Mouse (Mus musculus): ENCODE results near the gene Mertk. TPM values are rescaled to one million over a fixed set of nuclear protein-coding genes. Genes with fewer than 3 reads are reported as not detected.

Gene Mertk
- polyA plus RNA-seq, 1 experiment from 2014 or later, result 0.62 TPM

GRCm38 (mm10) chr2:128713548-128714003, 14.8 kb downstream of the Mertk start:
- ATAC-seq (no peak), DNase-seq (ENCODE audit: low spot score) (peak; percentile 65)
- no peak overlapping the region for H3K4me2 ChIP-seq (ENCODE audit: low read length)
- WGBS, result 46% methylated on average over 5 of the region's 5 CpGs
- no peak overlapping the region for H3K9ac ChIP-seq (ENCODE audit: low read length)
- H3K27me3 ChIP-seq (replicated peaks; ENCODE audit: control insufficient read depth, insufficient read depth, low read length), result no peaks in the 10 kb centered on the region
- H3K27ac ChIP-seq (ENCODE audit: low read depth, low read length), result no peak overlapping the region
- H3K4me1 ChIP-seq (ENCODE audit: control insufficient read depth, insufficient read depth, low read length), result peaks cover 6% of the 10 kb centered on the region; the same call in 1 of the 2 replicates
- no peaks in the 10 kb centered on the region for H3K36me3 ChIP-seq (ENCODE audit: control insufficient read depth, insufficient read depth, low read length)
- no peak overlapping the region for H3K4me3 ChIP-seq (ENCODE audit: low read depth, low read length)
- H3K9me3 ChIP-seq (replicated peaks; ENCODE audit: control insufficient read depth, low read length), result no peaks in the 10 kb centered on the region

- DNase-seq (ENCODE audit: low spot score), result no peak
- no peak for ATAC-seq
These were observed 16.0 kb downstream of the Mertk start for GRCm38 (mm10) chr2:128714724-128715241.

GRCm38 (mm10) chr2:128715979-128716378, 17.2 kb downstream of the Mertk start:
- ATAC-seq, result no peak
- Histone ChIP-seq H3K27me3 (replicated peaks; ENCODE audit: control insufficient read depth, insufficient read depth, low read length) (no peaks in the 10 kb centered on the region), H3K9me3 (replicated peaks; ENCODE audit: control insufficient read depth, low read length) (no peaks in the 10 kb centered on the region), H3K9ac (ENCODE audit: low read length) (no peak overlapping the region), H3K36me3 (ENCODE audit: control insufficient read depth, insufficient read depth, low read length) (no peaks in the 10 kb centered on the region), H3K27ac (ENCODE audit: low read depth, low read length) (no peak overlapping the region), H3K4me1 (ENCODE audit: control insufficient read depth, insufficient read depth, low read length) (peaks cover 6% of the 10 kb centered on the region; the same call in 1 of the 2 replicates), H3K4me2 (ENCODE audit: low read length) (no peak overlapping the region), H3K4me3 (ENCODE audit: low read depth, low read length) (no peak overlapping the region)
- DNase-seq (ENCODE audit: low spot score), result no peak
- WGBS, result 93% methylated on average over 1 of the region's 1 CpGs

More at GRCm38 (mm10) chr2:128714724-128715241, 16.0 kb downstream of the Mertk start:
- WGBS, result 83% methylated on average over 7 of the region's 7 CpGs
- Histone ChIP-seq H3K4me3 (ENCODE audit: low read depth, low read length) (no peak overlapping the region), H3K9me3 (replicated peaks; ENCODE audit: control insufficient read depth, low read length) (no peaks in the 10 kb centered on the region), H3K36me3 (ENCODE audit: control insufficient read depth, insufficient read depth, low read length) (no peaks in the 10 kb centered on the region), H3K4me1 (ENCODE audit: control insufficient read depth, insufficient read depth, low read length) (peaks cover 6% of the 10 kb centered on the region; the same call in 1 of the 2 replicates), H3K27me3 (replicated peaks; ENCODE audit: control insufficient read depth, insufficient read depth, low read length) (no peaks in the 10 kb centered on the region), H3K9ac (ENCODE audit: low read length) (no peak overlapping the region), H3K27ac (ENCODE audit: low read depth, low read length) (no peak overlapping the region), H3K4me2 (ENCODE audit: low read length) (no peak overlapping the region)

GRCm38 (mm10) chr2:128719380-128719779, 20.6 kb downstream of the Mertk start:
- WGBS, result 95% methylated on average over 2 of the region's 2 CpGs
- DNase-seq (ENCODE audit: low spot score) (no peak), ATAC-seq (no peak)
- Histone ChIP-seq H3K27ac (ENCODE audit: low read depth, low read length) (no peak overlapping the region), H3K36me3 (ENCODE audit: control insufficient read depth, insufficient read depth, low read length) (no peaks in the 10 kb centered on the region), H3K27me3 (replicated peaks; ENCODE audit: control insufficient read depth, insufficient read depth, low read length) (no peaks in the 10 kb centered on the region), H3K4me2 (ENCODE audit: low read length) (no peak overlapping the region), H3K4me1 (ENCODE audit: control insufficient read depth, insufficient read depth, low read length) (no peaks in the 10 kb centered on the region), H3K9ac (ENCODE audit: low read length) (no peak overlapping the region), H3K9me3 (replicated peaks; ENCODE audit: control insufficient read depth, low read length) (no peaks in the 10 kb centered on the region), H3K4me3 (ENCODE audit: low read depth, low read length) (no peak overlapping the region)

GRCm38 (mm10) chr2:128722106-128722710, 23.5 kb downstream of the Mertk start:
- Histone ChIP-seq H3K9me3 (replicated peaks; ENCODE audit: control insufficient read depth, low read length) (no peaks in the 10 kb centered on the region), H3K36me3 (ENCODE audit: control insufficient read depth, insufficient read depth, low read length) (no peaks in the 10 kb centered on the region), H3K27ac (ENCODE audit: low read depth, low read length) (no peak overlapping the region), H3K4me1 (ENCODE audit: control insufficient read depth, insufficient read depth, low read length) (no peaks in the 10 kb centered on the region), H3K4me3 (ENCODE audit: low read depth, low read length) (no peak overlapping the region), H3K9ac (ENCODE audit: low read length) (no peak overlapping the region), H3K4me2 (ENCODE audit: low read length) (no peak overlapping the region), H3K27me3 (replicated peaks; ENCODE audit: control insufficient read depth, insufficient read depth, low read length) (no peaks in the 10 kb centered on the region)
- DNase-seq (ENCODE audit: low spot score) (no peak), ATAC-seq (no peak)
- 84% methylated on average over 5 of the region's 5 CpGs for WGBS

GRCm38 (mm10) chr2:128726067-128726466, 27.3 kb downstream of the Mertk start:
- DNase-seq (ENCODE audit: low spot score) (no peak), ATAC-seq (no peak)
- WGBS, result 92% methylated on average over 5 of the region's 5 CpGs
- no peaks in the 10 kb centered on the region for H3K36me3 ChIP-seq (ENCODE audit: control insufficient read depth, insufficient read depth, low read length)
- no peak overlapping the region for H3K4me3 ChIP-seq (ENCODE audit: low read depth, low read length)
- no peak overlapping the region for H3K27ac ChIP-seq (ENCODE audit: low read depth, low read length)
- H3K9me3 ChIP-seq (replicated peaks; ENCODE audit: control insufficient read depth, low read length), result no peaks in the 10 kb centered on the region
- no peaks in the 10 kb centered on the region for H3K27me3 ChIP-seq (replicated peaks; ENCODE audit: control insufficient read depth, insufficient read depth, low read length)
- no peak overlapping the region for H3K9ac ChIP-seq (ENCODE audit: low read length)
- H3K4me1 ChIP-seq (ENCODE audit: control insufficient read depth, insufficient read depth, low read length), result no peaks in the 10 kb centered on the region
- no peak overlapping the region for H3K4me2 ChIP-seq (ENCODE audit: low read length)

- ATAC-seq, result no peak
- H3K27me3 ChIP-seq (replicated peaks; ENCODE audit: control insufficient read depth, insufficient read depth, low read length), result no peaks in the 10 kb centered on the region
- WGBS, result 87% methylated on average over 7 of the region's 7 CpGs
- H3K4me3 ChIP-seq (ENCODE audit: low read depth, low read length), result no peak overlapping the region
- no peaks in the 10 kb centered on the region for H3K4me1 ChIP-seq (ENCODE audit: control insufficient read depth, insufficient read depth, low read length)
- no peaks in the 10 kb centered on the region for H3K9me3 ChIP-seq (replicated peaks; ENCODE audit: control insufficient read depth, low read length)
- no peak overlapping the region for H3K4me2 ChIP-seq (ENCODE audit: low read length)
- no peaks in the 10 kb centered on the region for H3K36me3 ChIP-seq (ENCODE audit: control insufficient read depth, insufficient read depth, low read length)
- H3K27ac ChIP-seq (ENCODE audit: low read depth, low read length), result no peak overlapping the region
- DNase-seq (ENCODE audit: low spot score), result no peak
- H3K9ac ChIP-seq (ENCODE audit: low read length), result no peak overlapping the region
These were observed 27.9 kb downstream of the Mertk start for GRCm38 (mm10) chr2:128726626-128727025.

- no peak for ATAC-seq
- H3K4me1 ChIP-seq (ENCODE audit: control insufficient read depth, insufficient read depth, low read length), result no peaks in the 10 kb centered on the region
- 34% methylated on average over 3 of the region's 3 CpGs for WGBS
These were observed 28.8 kb downstream of the Mertk start for GRCm38 (mm10) chr2:128727552-128727951.

GRCm38 (mm10) chr2:128728066-128728465, 29.3 kb downstream of the Mertk start:
- 74% methylated on average over 4 of the region's 4 CpGs for WGBS
- Histone ChIP-seq H3K36me3 (ENCODE audit: control insufficient read depth, insufficient read depth, low read length) (no peaks in the 10 kb centered on the region), H3K4me2 (ENCODE audit: low read length) (no peak overlapping the region), H3K27me3 (replicated peaks; ENCODE audit: control insufficient read depth, insufficient read depth, low read length) (no peaks in the 10 kb centered on the region), H3K9ac (ENCODE audit: low read length) (no peak overlapping the region), H3K9me3 (replicated peaks; ENCODE audit: control insufficient read depth, low read length) (no peaks in the 10 kb centered on the region), H3K27ac (ENCODE audit: low read depth, low read length) (no peak overlapping the region), H3K4me3 (ENCODE audit: low read depth, low read length) (no peak overlapping the region), H3K4me1 (ENCODE audit: control insufficient read depth, insufficient read depth, low read length) (no peaks in the 10 kb centered on the region)
- DNase-seq (ENCODE audit: low spot score) (no peak), ATAC-seq (no peak)

More at GRCm38 (mm10) chr2:128727552-128727951, 28.8 kb downstream of the Mertk start:
- DNase-seq (ENCODE audit: low spot score), result no peak
- H3K4me3 ChIP-seq (ENCODE audit: low read depth, low read length), result no peak overlapping the region
- no peaks in the 10 kb centered on the region for H3K27me3 ChIP-seq (replicated peaks; ENCODE audit: control insufficient read depth, insufficient read depth, low read length)
- no peaks in the 10 kb centered on the region for H3K9me3 ChIP-seq (replicated peaks; ENCODE audit: control insufficient read depth, low read length)
- no peak overlapping the region for H3K4me2 ChIP-seq (ENCODE audit: low read length)
- H3K36me3 ChIP-seq (ENCODE audit: control insufficient read depth, insufficient read depth, low read length), result no peaks in the 10 kb centered on the region
- H3K27ac ChIP-seq (ENCODE audit: low read depth, low read length), result no peak overlapping the region
- no peak overlapping the region for H3K9ac ChIP-seq (ENCODE audit: low read length)
